21 mouse cellular contexts compared by ENCODE assay signal in genomic region chrX:71406290-71406689, GRCm38 (mm10).
"Had no signal": no experiment of that assay in that cellular context is flagged by ENCODE, and none has a peak within 500 bp of the region (broad histone marks: within the 10 kb centered on the region; RNA-seq: fewer than 3 reads in every experiment).

No protein-coding gene starts in this region.

- DNase-seq: heart, postnatal 10 days; heart, postnatal 14 days; heart, postnatal 4 days; kidney, adult 11 months; kidney, adult 18-20 months; kidney, adult 2 months; kidney, adult 8-10 months; kidney, adult 9 months; kidney, postnatal 10 days; kidney, postnatal 14 days; kidney, postnatal 25 days; kidney, postnatal 36 days; kidney, postnatal 4 days; layer of hippocampus, adult 9-11 months; layer of hippocampus, postnatal 36 days had no signal

- ATAC-seq: hindbrain, embryonic 16.5 days; hindbrain, postnatal 0 days; inflammation-experienced regulatory T-cells, adult 6 months; intestine, embryonic 15.5 days; intestine, embryonic 16.5 days; intestine, postnatal 0 days had no signal
